Mouse (Mus musculus): ENCODE measurements around the gene Shroom4. TPM values are rescaled to one million over a fixed set of nuclear protein-coding genes. Genes with fewer than 3 reads are reported as not detected.

Gene Shroom4
- polyA plus RNA-seq, 1 experiment: 3.7 TPM

GRCm38 (mm10) chrX:6496374-6496773 lies 96.7 kb downstream of the Shroom4 start:
- TF ChIP-seq POLR2A (IDR thresholded peaks at IDR 0.05; ENCODE audit: borderline replicate concordance, extremely low read depth, insufficient read depth, insufficient read length, poor library complexity, severe bottlenecking) (no peak), CTCF (IDR thresholded peaks at IDR 0.05; ENCODE audit: borderline replicate concordance, extremely low read depth, insufficient read depth, insufficient read length) (no peak)
- DNase-seq (ENCODE audit: low read depth): peak; percentile 39

- DNase-seq (ENCODE audit: low read depth): no peak
These were observed 102.2 kb downstream of the Shroom4 start for GRCm38 (mm10) chrX:6501850-6502249.

GRCm38 (mm10) chrX:6517217-6517616 lies 117.6 kb downstream of the Shroom4 start:
- TF ChIP-seq POLR2A (IDR thresholded peaks at IDR 0.05; ENCODE audit: borderline replicate concordance, extremely low read depth, insufficient read depth, insufficient read length, poor library complexity, severe bottlenecking) (no peak), CTCF (IDR thresholded peaks at IDR 0.05; ENCODE audit: borderline replicate concordance, extremely low read depth, insufficient read depth, insufficient read length) (no peak)
- DNase-seq (ENCODE audit: low read depth): no peak

More at GRCm38 (mm10) chrX:6501850-6502249, 102.2 kb downstream of the Shroom4 start:
- TF ChIP-seq CTCF (IDR thresholded peaks at IDR 0.05; ENCODE audit: borderline replicate concordance, extremely low read depth, insufficient read depth, insufficient read length) (no peak), POLR2A (IDR thresholded peaks at IDR 0.05; ENCODE audit: borderline replicate concordance, extremely low read depth, insufficient read depth, insufficient read length, poor library complexity, severe bottlenecking) (no peak)

DNA sequence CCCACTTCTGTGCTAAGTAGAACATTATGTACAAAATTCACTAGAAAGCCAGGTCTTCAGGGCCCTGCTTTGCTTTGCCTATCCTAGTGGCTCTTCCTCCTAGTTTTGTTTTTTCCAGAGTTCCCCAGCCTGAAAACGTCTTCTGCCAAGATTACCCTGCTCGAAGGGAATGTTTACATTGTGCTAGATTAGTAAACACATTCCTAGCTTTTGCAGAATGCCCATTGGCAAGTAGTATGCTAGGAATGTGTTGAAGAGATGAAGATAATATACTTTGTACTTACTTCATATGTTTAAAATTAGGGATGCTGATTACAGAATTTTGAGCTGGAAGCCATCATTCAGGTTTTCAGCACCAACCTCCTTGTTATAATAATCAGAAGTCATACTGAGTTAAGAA lies 118.8 kb downstream of the Shroom4 start:
- DNase-seq (ENCODE audit: low read depth): no peak
- no peak for TF ChIP-seq CTCF (IDR thresholded peaks at IDR 0.05; ENCODE audit: borderline replicate concordance, extremely low read depth, insufficient read depth, insufficient read length)
- no peak for TF ChIP-seq POLR2A (IDR thresholded peaks at IDR 0.05; ENCODE audit: borderline replicate concordance, extremely low read depth, insufficient read depth, insufficient read length, poor library complexity, severe bottlenecking)

DNA sequence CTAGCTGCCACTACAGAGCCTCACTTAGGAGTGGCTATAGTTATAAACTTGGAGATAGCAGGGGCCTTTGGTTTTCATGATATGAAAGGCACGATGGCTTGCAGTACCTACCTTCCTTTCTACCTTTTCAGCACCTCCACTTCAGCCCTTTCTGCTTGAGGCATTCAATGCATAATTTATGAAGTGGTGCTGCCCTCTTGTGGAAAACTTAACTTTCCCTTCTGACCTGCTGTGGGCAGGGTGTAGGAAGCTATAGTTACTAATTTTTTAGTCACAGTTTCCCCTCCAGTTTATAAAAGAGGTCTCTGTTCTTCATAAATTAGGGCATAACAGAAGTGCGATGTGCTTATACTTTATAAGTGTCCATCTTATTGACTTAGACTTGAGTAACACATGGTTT lies 123.3 kb downstream of the Shroom4 start:
- peak; percentile 24 for DNase-seq (ENCODE audit: low read depth)
- TF ChIP-seq POLR2A (IDR thresholded peaks at IDR 0.05; ENCODE audit: borderline replicate concordance, extremely low read depth, insufficient read depth, insufficient read length, poor library complexity, severe bottlenecking) (no peak), CTCF (IDR thresholded peaks at IDR 0.05; ENCODE audit: borderline replicate concordance, extremely low read depth, insufficient read depth, insufficient read length) (peak; percentile 24; the same call in 1 of the 2 replicates)

GRCm38 (mm10) chrX:6536636-6537035 lies 137.0 kb downstream of the Shroom4 start:
- TF ChIP-seq CTCF (IDR thresholded peaks at IDR 0.05; ENCODE audit: borderline replicate concordance, extremely low read depth, insufficient read depth, insufficient read length): no peak
- TF ChIP-seq POLR2A (IDR thresholded peaks at IDR 0.05; ENCODE audit: borderline replicate concordance, extremely low read depth, insufficient read depth, insufficient read length, poor library complexity, severe bottlenecking): no peak
- DNase-seq (ENCODE audit: low read depth): no peak

- no peak for DNase-seq (ENCODE audit: low read depth)
These were observed 138.0 kb downstream of the Shroom4 start for GRCm38 (mm10) chrX:6537689-6538088.

GRCm38 (mm10) chrX:6565066-6565465 lies 165.4 kb downstream of the Shroom4 start:
- no peak for DNase-seq (ENCODE audit: low read depth)
- TF ChIP-seq POLR2A (IDR thresholded peaks at IDR 0.05; ENCODE audit: borderline replicate concordance, extremely low read depth, insufficient read depth, insufficient read length, poor library complexity, severe bottlenecking): no peak
- no peak for TF ChIP-seq CTCF (IDR thresholded peaks at IDR 0.05; ENCODE audit: borderline replicate concordance, extremely low read depth, insufficient read depth, insufficient read length)

More at GRCm38 (mm10) chrX:6537689-6538088, 138.0 kb downstream of the Shroom4 start:
- TF ChIP-seq POLR2A (IDR thresholded peaks at IDR 0.05; ENCODE audit: borderline replicate concordance, extremely low read depth, insufficient read depth, insufficient read length, poor library complexity, severe bottlenecking) (no peak), CTCF (IDR thresholded peaks at IDR 0.05; ENCODE audit: borderline replicate concordance, extremely low read depth, insufficient read depth, insufficient read length) (no peak)

GRCm38 (mm10) chrX:6574511-6574910 lies 174.9 kb downstream of the Shroom4 start:
- TF ChIP-seq POLR2A (IDR thresholded peaks at IDR 0.05; ENCODE audit: borderline replicate concordance, extremely low read depth, insufficient read depth, insufficient read length, poor library complexity, severe bottlenecking) (no peak), CTCF (IDR thresholded peaks at IDR 0.05; ENCODE audit: borderline replicate concordance, extremely low read depth, insufficient read depth, insufficient read length) (no peak)
- DNase-seq (ENCODE audit: low read depth): no peak

GRCm38 (mm10) chrX:6577001-6577400 lies 177.3 kb downstream of the Shroom4 start:
- TF ChIP-seq POLR2A (IDR thresholded peaks at IDR 0.05; ENCODE audit: borderline replicate concordance, extremely low read depth, insufficient read depth, insufficient read length, poor library complexity, severe bottlenecking) (no peak), CTCF (IDR thresholded peaks at IDR 0.05; ENCODE audit: borderline replicate concordance, extremely low read depth, insufficient read depth, insufficient read length) (no peak)
- DNase-seq (ENCODE audit: low read depth): no peak

DNA sequence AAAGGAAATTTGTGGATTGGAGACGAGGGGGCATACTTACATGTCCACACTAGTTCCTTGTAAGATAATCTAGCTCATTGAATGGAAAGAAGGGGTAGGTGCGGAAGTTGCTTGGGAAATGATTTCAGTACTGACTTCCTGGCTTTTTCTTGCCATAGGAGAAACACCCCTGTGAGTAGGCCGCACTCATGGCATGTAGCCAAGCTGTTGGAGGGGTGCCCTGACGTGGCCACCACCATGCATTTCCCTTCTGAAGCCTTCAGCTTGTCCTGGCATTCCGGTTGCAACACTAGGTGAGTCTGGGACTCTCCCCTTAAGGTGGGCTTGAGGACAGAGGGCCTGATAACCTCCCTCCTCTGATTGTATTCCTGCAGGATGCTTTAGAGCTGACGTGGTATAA lies 181.0 kb downstream of the Shroom4 start:
- TF ChIP-seq POLR2A (IDR thresholded peaks at IDR 0.05; ENCODE audit: borderline replicate concordance, extremely low read depth, insufficient read depth, insufficient read length, poor library complexity, severe bottlenecking) (no peak), CTCF (IDR thresholded peaks at IDR 0.05; ENCODE audit: borderline replicate concordance, extremely low read depth, insufficient read depth, insufficient read length) (no peak)
- no peak for DNase-seq (ENCODE audit: low read depth)

- peak; percentile 5 for DNase-seq (ENCODE audit: low read depth)
- no peak for TF ChIP-seq CTCF (IDR thresholded peaks at IDR 0.05; ENCODE audit: borderline replicate concordance, extremely low read depth, insufficient read depth, insufficient read length)
- no peak for TF ChIP-seq POLR2A (IDR thresholded peaks at IDR 0.05; ENCODE audit: borderline replicate concordance, extremely low read depth, insufficient read depth, insufficient read length, poor library complexity, severe bottlenecking)
These were observed 181.5 kb downstream of the Shroom4 start for GRCm38 (mm10) chrX:6581181-6581580.

Measured in brain, embryonic 14.5 days (tissue).